Mouse (Mus musculus) small intestine, adult 2 months (tissue): Measurements from ENCODE around the gene Hoxc5. TPM values are rescaled to one million over a fixed set of nuclear protein-coding genes. Genes with fewer than 3 reads are reported as not detected.

Experiments used
- H3K27ac ChIP-seq: fragments of 200-500 bp; 2 replicates; pipeline ENCODE4 v1.5.1; 2012; ENCODE audit warnings: low read depth, low read length, control low read depth, inconsistent platforms; ENCODE audit not compliant: insufficient read depth
- H3K27me3 ChIP-seq: fragments of 200-500 bp; 2 replicates; pipeline ENCODE4 v1.6.1; 2012; ENCODE audit warnings: mild to moderate bottlenecking, moderate library complexity, low read length, inconsistent platforms; ENCODE audit not compliant: control insufficient read depth, insufficient read depth
- H3K36me3 ChIP-seq: fragments of 200-500 bp; 2 replicates; pipeline ENCODE4 v1.6.1; 2012; ENCODE audit warnings: mild to moderate bottlenecking, low read length, control low read depth, inconsistent platforms; ENCODE audit not compliant: control insufficient read depth, insufficient read depth
- H3K4me1 ChIP-seq: fragments of 200-500 bp; 2 replicates; pipeline ENCODE4 v1.6.1; 2012; ENCODE audit warnings: low read length, inconsistent platforms, mixed read lengths; ENCODE audit not compliant: control insufficient read depth, insufficient read depth, insufficient read length
- H3K4me3 ChIP-seq: fragments of 200-500 bp; 2 replicates; pipeline ENCODE4 v1.5.1; 2012; ENCODE audit warnings: low read depth, mild to moderate bottlenecking, control low read depth, inconsistent platforms, low read length, moderate library complexity
- CTCF ChIP-seq: fragments of 200-500 bp; IDR thresholded peaks from 2 replicates; pipeline ENCODE4 v1.5.1; 2012; ENCODE audit warnings: low read depth, mild to moderate bottlenecking, control low read depth, inconsistent platforms, low read length, moderate library complexity, mixed read lengths; ENCODE audit not compliant: insufficient replicate concordance, insufficient read length; ENCODE audit errors: extremely low read depth
- POLR2A ChIP-seq: fragments of 200-500 bp; IDR thresholded peaks from 2 replicates; pipeline ENCODE4 v1.6.1; 2012; ENCODE audit warnings: low read depth, mild to moderate bottlenecking, control low read depth, inconsistent platforms, low read length, moderate library complexity
- WGBS: fragments of 180-500 bp; shearing (Covaris S2); methylation state at CpG from one replicate; pipeline ENCODE4 v1.1.7; 2018; 5-methylcytosine and 5-hydroxymethylcytosine counted together
- polyA plus RNA-seq: library from polyadenylated mRNA; depleted of rRNA; stranded (reverse); fragments of >200 nt; gene quantifications from 2 replicates; pipeline ENCODE4 v1.2.3, GENCODE M21; 2012

Hoxc5 gene
- polyA plus RNA-seq, 1 experiment: 1.7 TPM

GRCm38 (mm10) chr15:102999955-103000354 is 32.7 kb downstream of the Hoxc5 start:
- H3K36me3 ChIP-seq: no peaks in the 10 kb centered on the region
- H3K27me3 ChIP-seq: peaks cover 71% of the 10 kb centered on the region
- TF ChIP-seq POLR2A (no peak), CTCF (no peak)
- peak overlapping the region; percentile 25 for H3K27ac ChIP-seq
- 18% methylated on average over 11 of the region's 11 CpGs for WGBS
- H3K4me1 ChIP-seq: peaks cover 3% of the 10 kb centered on the region; the same call in 1 of the 2 replicates
- H3K4me3 ChIP-seq: peak overlapping the region; percentile 57

DNA sequence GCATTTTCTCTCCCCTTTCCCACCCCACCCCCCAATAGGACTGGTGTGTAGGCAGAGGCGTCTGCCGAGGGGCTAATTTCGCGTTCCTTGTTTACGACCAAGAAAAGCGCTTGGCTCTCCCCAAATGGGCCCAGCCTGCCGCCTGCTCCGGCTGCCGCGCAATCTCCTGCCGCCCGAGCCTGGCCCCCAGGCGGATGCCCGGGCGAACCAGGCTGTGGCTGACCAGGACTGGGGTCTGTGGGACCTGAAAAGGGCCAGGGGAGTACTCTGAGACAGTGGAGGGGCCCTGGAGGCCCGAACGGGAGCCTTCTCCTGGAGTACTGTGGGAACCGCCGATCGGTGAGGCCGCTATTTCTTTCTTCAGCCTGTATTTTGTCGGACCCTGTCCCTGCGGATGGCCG is 33.3 kb downstream of the Hoxc5 start:
- Histone ChIP-seq H3K27me3 (peaks cover 69% of the 10 kb centered on the region), H3K4me3 (peak overlapping the region; percentile 50), H3K36me3 (no peaks in the 10 kb centered on the region), H3K27ac (peak overlapping the region; percentile 64), H3K4me1 (peaks cover 3% of the 10 kb centered on the region; the same call in 1 of the 2 replicates)
- TF ChIP-seq CTCF: no peak
- no peak for TF ChIP-seq POLR2A
- 12% methylated on average over 24 of the region's 24 CpGs for WGBS

DNA sequence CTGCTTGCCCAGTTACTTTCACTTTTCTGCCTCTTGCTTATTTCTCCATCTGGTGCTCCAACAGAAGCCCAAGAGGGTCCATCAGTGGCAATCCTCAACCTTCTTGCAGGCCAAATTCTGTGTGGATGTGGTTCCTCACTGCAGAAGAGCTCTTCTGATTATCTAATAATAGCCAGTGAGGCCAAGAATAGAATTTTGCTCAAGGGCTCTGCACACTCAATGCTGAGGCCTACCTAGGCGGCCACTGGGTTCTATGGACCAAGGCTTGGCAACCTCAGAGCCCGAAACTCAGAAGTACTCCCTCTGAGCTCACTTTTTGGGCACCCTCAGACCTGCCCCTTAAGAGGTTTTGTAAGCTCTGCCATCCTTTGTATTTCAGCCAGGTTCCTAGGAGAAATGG is 34.1 kb downstream of the Hoxc5 start:
- H3K36me3 ChIP-seq: no peaks in the 10 kb centered on the region
- TF ChIP-seq POLR2A: no peak
- no peak for TF ChIP-seq CTCF
- no peak overlapping the region for H3K4me3 ChIP-seq
- WGBS: 50% methylated on average over 2 of the region's 2 CpGs
- peaks cover 3% of the 10 kb centered on the region; the same call in 1 of the 2 replicates for H3K4me1 ChIP-seq
- no peak overlapping the region; the same call in 1 of the 2 replicates for H3K27ac ChIP-seq
- H3K27me3 ChIP-seq: peaks cover 69% of the 10 kb centered on the region

DNA sequence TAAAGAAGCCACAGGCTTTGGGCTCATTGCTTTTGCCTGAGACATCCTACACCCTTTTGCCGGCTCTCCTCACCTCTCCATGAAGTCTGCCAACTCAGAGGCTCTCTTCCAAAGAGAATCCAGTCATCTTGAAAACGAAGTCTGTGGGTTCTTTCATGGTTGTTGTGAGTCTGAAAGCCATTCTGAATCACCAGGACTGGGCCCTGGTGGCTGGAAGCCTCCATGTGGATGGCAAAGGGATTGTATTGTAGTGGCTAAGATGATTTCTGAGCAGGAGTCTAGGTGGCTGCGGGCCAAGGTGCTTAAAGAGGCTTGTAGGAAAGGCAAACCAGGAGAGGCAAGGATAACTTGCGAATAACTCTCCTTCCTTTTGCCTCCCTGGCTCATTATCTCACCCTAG is 34.9 kb downstream of the Hoxc5 start:
- 25% methylated on average over 4 of the region's 4 CpGs for WGBS
- Histone ChIP-seq H3K27ac (no peak overlapping the region), H3K4me3 (no peak overlapping the region)

GRCm38 (mm10) chr15:103002821-103003448 is 35.7 kb downstream of the Hoxc5 start:
- H3K4me3 ChIP-seq: no peak overlapping the region
- WGBS: 13% methylated on average over 13 of the region's 13 CpGs
- H3K36me3 ChIP-seq: no peaks in the 10 kb centered on the region
- H3K27ac ChIP-seq: no peak overlapping the region; the same call in 1 of the 2 replicates
- H3K27me3 ChIP-seq: peaks cover 60% of the 10 kb centered on the region
- TF ChIP-seq POLR2A (no peak), CTCF (no peak)
- peaks cover 3% of the 10 kb centered on the region; the same call in 1 of the 2 replicates for H3K4me1 ChIP-seq

More for the DNA sequence above, 34.9 kb downstream of the Hoxc5 start:
- TF ChIP-seq CTCF: no peak
- no peak for TF ChIP-seq POLR2A
- peaks cover 3% of the 10 kb centered on the region; the same call in 1 of the 2 replicates for H3K4me1 ChIP-seq
- H3K27me3 ChIP-seq: peaks cover 68% of the 10 kb centered on the region
- H3K36me3 ChIP-seq: no peaks in the 10 kb centered on the region

DNA sequence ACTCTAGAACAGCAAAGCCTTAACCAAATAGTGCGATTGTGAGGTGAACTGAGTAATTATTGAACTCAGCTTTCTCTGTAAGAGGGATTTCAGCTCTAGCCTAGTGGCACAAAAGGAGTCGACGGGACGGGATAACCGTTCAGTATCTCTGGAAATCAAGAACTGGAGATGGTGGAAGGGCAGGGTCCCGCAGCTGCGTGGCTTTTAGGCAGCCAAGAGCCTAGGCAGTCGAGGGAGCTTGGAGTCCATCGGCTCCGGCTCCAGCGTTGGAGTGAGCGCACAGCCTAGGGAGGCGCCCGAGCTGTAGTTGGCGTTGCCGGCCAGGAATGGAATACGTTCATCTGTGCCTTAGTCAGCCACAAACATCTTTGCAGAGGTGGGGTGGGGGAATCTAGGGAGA is 38.1 kb downstream of the Hoxc5 start:
- Histone ChIP-seq H3K27me3 (peaks cover 49% of the 10 kb centered on the region), H3K27ac (peak overlapping the region; percentile 52), H3K36me3 (no peaks in the 10 kb centered on the region), H3K4me1 (peaks cover 2% of the 10 kb centered on the region; the same call in 1 of the 2 replicates), H3K4me3 (no peak overlapping the region)
- WGBS: 4% methylated on average over 17 of the region's 17 CpGs
- TF ChIP-seq POLR2A (no peak), CTCF (no peak)

DNA sequence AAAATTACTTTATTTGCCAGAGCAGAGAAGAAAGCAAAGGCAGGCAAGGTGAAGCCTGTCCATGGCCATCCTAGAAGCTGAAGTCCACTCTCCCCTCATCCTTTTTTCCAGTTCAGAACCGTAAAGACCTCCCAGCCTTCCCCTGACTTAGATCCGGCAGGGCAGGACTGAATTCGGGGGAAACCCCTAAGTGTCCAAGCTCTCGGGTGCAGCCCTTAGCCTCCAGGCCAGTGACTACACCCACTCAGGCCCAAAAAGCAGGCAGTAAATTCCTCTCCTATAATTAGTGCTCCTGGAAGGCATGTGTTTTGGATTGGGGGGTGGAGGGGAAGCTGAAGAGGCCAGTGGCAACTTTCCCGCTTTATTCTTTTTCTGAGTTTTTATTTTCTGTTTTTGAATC is 38.6 kb downstream of the Hoxc5 start:
- 17% methylated on average over 5 of the region's 5 CpGs for WGBS
- Histone ChIP-seq H3K4me1 (peaks cover 2% of the 10 kb centered on the region; the same call in 1 of the 2 replicates), H3K4me3 (no peak overlapping the region), H3K27me3 (peaks cover 50% of the 10 kb centered on the region), H3K27ac (peak overlapping the region; percentile 52), H3K36me3 (no peaks in the 10 kb centered on the region)
- no peak for TF ChIP-seq POLR2A
- no peak for TF ChIP-seq CTCF
